Mouse (Mus musculus): ENCODE results near the gene Ccno.
A peak's percentile ranks its signal among the peaks of the same experiment; 100 is the strongest.

The Ccno gene

GRCm38 (mm10) chr13:112987532-112987943 lies at the start of gene Ccno:
Ccno (plus strand) TSS chr13:112987802.
- peak; percentile 91 for ATAC-seq (ENCODE audit: low TSS enrichment)

- no peak for ATAC-seq (ENCODE audit: low TSS enrichment)
Observed at GRCm38 (mm10) chr13:112938130-112938529, 49.5 kb upstream of the Ccno start.

DNA sequence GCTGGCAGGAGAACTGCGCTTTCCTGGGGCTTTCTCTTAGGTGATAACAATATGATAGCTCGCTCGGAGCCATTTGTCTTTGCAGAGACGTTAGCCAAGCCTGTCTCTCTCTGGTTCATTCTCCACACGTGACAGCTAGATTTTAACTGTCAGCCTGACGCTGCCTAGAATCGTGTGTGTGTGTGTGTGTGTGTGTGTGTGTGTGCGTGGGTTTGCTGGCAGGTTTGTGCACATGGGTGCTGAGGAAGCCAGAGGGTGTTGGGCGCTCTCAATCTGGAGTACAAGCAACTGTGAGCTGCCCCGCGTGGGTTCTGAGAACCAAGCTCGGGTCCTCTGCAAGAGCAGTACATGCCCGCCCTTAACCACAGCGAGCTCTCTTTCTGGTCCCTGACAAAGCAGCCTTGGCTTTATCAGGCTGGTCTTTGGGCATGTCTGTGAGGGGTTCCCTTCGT lies 45.7 kb upstream of the Ccno start:
- ATAC-seq (ENCODE audit: low TSS enrichment) = peak; percentile 69

GRCm38 (mm10) chr13:112945312-112945711 lies 42.3 kb upstream of the Ccno start:
- peak; percentile 72 for ATAC-seq (ENCODE audit: low TSS enrichment)

GRCm38 (mm10) chr13:112945900-112946299 lies 41.7 kb upstream of the Ccno start:
- peak; percentile 28; the same call in 1 of the 2 replicates for ATAC-seq (ENCODE audit: low TSS enrichment)

DNA sequence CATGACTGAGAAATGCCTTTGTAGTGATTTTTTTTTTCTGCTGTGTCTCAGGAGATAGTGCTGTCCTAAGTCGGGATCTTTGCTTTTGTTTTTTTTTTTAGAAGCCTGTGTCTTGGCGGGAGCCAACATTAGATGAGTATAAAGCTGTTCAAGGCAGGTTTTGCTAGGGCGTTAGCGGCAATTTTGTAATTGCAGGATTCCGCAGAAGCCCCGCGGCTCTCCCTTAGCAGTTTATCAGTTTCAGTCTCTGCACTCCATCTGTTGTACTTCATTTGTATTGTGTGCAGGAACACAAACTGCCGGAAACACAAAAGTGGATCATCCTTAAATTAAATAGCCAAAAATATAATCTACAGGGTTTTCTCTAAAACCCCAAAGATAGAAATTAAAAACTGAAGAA lies 33.5 kb upstream of the Ccno start:
- peak; percentile 67 for ATAC-seq (ENCODE audit: low TSS enrichment)

DNA sequence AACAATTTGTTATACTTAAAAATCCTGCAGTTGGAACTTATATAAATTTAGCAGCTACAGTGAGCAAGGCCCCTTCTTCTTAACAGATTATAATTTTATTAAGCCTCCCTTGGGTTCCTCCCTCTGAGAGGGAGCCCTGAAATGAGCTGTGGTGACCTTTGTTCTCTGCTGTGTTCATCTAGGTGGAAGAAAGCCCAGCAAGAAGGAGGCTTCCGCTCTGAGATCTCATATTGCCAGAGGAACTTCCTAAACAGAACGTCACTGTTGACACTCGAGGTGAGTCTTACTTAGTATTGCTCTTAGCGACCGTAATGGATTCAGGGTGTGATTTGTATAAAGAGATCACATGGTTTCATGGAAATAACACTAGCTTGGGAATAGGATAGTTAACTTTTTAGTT lies 24.5 kb upstream of the Ccno start:
- ATAC-seq (ENCODE audit: low TSS enrichment) = no peak

DNA sequence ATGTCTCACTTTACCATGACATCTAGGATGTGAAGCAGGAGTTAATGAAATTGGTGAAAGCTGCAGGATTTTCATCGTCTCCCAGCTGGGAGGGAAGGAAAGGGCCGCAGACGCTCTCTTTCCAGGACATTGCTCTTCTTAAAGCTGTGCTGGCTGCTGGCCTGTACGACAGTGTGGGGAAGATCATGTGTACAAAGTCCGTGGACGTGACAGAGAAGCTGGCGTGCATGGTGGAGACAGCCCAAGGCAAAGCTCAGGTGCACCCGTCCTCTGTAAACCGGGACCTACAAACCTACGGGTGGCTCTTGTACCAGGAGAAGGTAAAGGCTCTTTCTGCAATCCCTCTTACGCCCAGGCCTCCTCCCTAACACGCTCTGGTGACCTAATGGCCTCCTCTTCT lies 23.2 kb upstream of the Ccno start:
- ATAC-seq (ENCODE audit: low TSS enrichment) = no peak

DNA sequence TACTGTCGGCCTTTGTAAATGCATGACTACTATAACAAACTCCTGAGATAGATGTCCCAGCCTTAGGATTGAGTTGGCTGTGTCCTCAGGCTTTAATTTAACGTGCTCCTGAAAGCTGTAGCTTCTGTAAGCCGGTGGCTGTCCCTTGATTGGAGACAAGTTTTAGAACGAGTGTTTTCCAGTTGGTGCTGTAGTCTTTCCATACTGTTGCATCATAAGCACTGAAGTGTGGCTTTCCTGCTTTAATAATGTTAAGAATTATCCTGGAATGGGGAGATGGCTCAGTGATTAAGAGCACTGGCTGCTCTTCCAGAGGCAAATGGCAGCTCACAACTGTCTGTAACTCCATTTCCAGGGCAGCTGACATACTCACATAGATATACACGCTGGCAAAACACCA lies 20.3 kb upstream of the Ccno start:
- no peak for ATAC-seq (ENCODE audit: low TSS enrichment)

GRCm38 (mm10) chr13:112976720-112977119 lies 10.9 kb upstream of the Ccno start:
- ATAC-seq (ENCODE audit: low TSS enrichment) = no peak

- no peak for ATAC-seq (ENCODE audit: low TSS enrichment)
Observed at GRCm38 (mm10) chr13:112985605-112986450, 1.8 kb upstream of the Ccno start.

DNA sequence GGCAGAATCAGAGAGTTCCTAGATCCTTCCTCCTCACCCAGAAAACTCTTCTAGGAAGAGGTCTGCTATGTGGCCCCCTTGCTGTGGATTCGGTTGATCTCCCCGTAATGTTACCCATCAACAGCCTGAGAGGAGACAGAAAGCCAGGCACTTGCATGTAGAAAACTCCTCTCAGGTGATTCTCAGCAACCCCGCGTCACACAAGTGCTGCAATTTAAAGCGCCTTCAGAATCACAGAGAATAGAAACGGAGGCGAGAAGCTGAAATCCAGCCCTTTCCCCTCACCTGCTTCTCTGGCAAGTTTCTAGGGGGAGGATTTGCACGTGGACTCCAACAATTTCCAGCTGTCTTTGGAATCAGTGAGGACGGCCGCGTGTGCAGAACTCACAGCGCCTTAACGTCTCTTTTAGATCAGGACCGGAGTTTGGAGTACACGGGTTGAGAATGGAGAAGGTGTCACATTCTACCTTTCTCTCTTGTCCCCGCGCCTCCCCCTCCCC lies 1.1 kb upstream of the Ccno start:
- no peak for ATAC-seq (ENCODE audit: low TSS enrichment)

GRCm38 (mm10) chr13:112987991-112988390 lies 389 bp downstream of the Ccno start:
- peak; percentile 62 for ATAC-seq (ENCODE audit: low TSS enrichment)

- no peak for ATAC-seq (ENCODE audit: low TSS enrichment)
Observed at GRCm38 (mm10) chr13:112988866-112989265, 1.3 kb downstream of the Ccno start.

DNA sequence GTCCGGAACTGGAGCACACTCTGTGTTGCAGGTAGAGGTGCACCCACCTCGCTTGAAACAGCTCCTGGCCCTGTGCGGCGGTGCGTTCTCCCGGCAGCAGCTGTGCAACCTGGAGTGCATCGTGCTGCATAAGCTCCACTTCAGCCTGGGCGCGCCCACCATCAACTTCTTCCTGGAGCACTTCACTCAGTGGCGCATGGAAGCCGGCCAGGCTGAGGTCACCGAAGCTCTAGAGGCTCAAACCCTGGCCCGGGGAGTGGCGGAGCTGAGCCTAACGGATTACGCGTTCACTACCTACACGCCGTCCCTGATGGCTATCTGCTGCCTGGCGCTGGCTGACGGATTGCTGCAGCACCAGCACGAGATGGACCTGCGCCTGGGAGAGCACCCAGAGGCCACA lies 1.9 kb downstream of the Ccno start:
- no peak for ATAC-seq (ENCODE audit: low TSS enrichment)

GRCm38 (mm10) chr13:112990346-112990745 lies 2.7 kb downstream of the Ccno start:
- no peak for ATAC-seq (ENCODE audit: low TSS enrichment)

DNA sequence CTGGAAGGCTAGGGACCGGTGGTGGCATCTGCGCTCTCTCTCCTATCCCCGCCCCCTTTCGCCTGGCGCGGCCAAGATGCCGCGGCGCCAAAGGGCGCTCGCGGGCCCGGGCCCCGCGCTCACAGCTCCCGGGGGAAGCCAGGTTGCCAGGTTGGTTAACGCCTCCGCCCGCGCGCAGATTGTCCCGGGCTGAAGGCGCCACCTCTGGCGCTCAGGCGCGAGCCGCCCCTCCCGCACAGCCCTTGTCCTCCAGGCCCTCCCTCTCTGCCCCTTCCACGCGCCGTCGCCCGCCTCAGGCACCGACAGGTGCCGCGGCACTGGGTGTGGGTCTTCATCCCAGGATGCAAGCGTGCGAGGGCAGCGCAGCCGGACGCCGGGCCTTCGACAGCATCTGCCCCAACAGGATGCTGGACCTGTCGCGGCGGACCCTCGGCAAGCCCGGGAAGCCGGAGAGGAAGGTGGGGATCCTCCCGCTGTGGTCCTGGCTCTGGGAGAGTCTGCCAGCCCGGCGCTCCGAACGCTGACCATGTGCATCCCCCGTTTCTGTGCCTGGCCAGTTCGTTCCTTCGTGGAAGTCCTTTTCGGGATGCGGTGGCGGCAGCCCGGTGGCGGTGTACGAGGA lies 6.0 kb downstream of the Ccno start, which contains the start of gene Mcidas:
TSS of gene Mcidas (plus strand) at position 315 of the 622 bp plus-strand sequence.
- ATAC-seq (ENCODE audit: low TSS enrichment) = no peak

- ATAC-seq (ENCODE audit: low TSS enrichment) = peak; percentile 53
Observed at GRCm38 (mm10) chr13:112994191-112994590, 6.6 kb downstream of the Ccno start.

DNA sequence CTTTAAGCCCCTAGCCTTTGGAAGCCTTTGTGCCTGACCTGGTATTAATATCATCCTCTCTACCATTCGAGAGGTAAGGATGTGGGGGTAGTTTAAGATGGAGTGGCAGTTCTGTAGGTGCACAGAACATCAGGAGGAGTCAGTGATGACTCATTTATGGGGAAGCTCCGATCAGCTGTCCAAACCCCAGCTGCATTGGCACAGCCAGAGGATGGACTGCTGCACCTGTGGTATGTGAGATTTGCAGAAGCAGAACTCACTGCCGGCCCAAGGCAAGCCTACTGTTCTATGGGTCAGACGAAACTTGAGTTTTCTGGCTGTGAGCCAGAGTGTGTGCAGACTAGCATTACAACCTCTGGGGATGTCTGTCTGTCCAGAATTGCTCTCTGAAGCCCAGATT lies 8.8 kb downstream of the Ccno start:
- ATAC-seq (ENCODE audit: low TSS enrichment) = no peak

DNA sequence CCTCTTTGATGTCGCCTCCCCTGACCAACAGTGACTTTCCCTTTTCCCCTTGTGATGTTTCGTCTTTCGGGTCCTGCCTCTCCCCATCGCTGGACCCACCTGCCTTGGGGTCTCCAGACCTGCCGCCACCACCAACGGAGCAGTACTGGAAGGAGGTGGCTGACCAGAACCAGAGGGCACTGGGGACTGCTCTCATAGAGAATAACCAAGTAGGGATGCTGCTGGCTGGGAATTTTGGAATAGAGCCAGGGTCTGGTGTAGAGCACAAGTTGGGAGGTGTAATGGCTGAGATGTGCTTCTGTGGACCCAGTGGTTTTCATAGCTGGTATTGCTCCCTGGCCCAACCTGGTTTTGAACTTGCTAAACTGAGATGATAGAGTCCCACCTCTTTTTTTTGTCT lies 9.8 kb downstream of the Ccno start:
- ATAC-seq (ENCODE audit: low TSS enrichment) = no peak

- ATAC-seq (ENCODE audit: low TSS enrichment) = peak; percentile 94
Observed at GRCm38 (mm10) chr13:112998427-112999201, 11.0 kb downstream of the Ccno start.

- no peak for ATAC-seq (ENCODE audit: low TSS enrichment)
Observed at GRCm38 (mm10) chr13:113000090-113000489, 12.5 kb downstream of the Ccno start.

Measured in frontal cortex, adult (tissue).